Mouse (Mus musculus) limb, embryonic 10.5 days (tissue): ENCODE results near the gene Wfdc15b. TPM values are rescaled to one million over a fixed set of nuclear protein-coding genes. Genes with fewer than 3 reads are reported as not detected.

Source experiments
- DNase-seq: peaks from one replicate; pipeline ENCODE4 v3.0.0-alpha.2; 2017; ENCODE audit warnings: low spot score
- H3K27ac ChIP-seq: fragments of 300-500 bp; sonication (generic); 2 replicates; pipeline ENCODE4 v1.5.1; 2016; ENCODE audit warnings: mild to moderate bottlenecking
- H3K27me3 ChIP-seq: fragments of 300-500 bp; sonication (generic); 2 replicates; pipeline ENCODE4 v1.6.1; 2016; ENCODE audit warnings: low read depth, mild to moderate bottlenecking; ENCODE audit not compliant: poor library complexity, severe bottlenecking
- H3K36me3 ChIP-seq: fragments of 300-500 bp; sonication (generic); 2 replicates; pipeline ENCODE4 v1.6.1; 2016; ENCODE audit warnings: mild to moderate bottlenecking, moderate library complexity
- H3K4me1 ChIP-seq: fragments of 300-500 bp; sonication (generic); 2 replicates; pipeline ENCODE4 v1.6.1; 2016
- H3K4me3 ChIP-seq: fragments of 300-500 bp; sonication (generic); 2 replicates; pipeline ENCODE4 v1.5.1; 2016; ENCODE audit warnings: mild to moderate bottlenecking, moderate library complexity
- H3K9me3 ChIP-seq: fragments of 300-500 bp; sonication (generic); replicated peaks from 2 replicates; pipeline ENCODE4 v1.6.1; 2016; ENCODE audit warnings: mild to moderate bottlenecking
- WGBS: fragments of 180-500 bp; shearing (Covaris S2); methylation state at CpG from one replicate; pipeline ENCODE4 v1.1.7; 2016; 5-methylcytosine and 5-hydroxymethylcytosine counted together
- polyA plus RNA-seq: library from polyadenylated mRNA; unstranded; fragments of >200 nt; fragmentation: Nextera tagmentation; extraction: Ambion mirVana; gene quantifications from 2 replicates; pipeline ENCODE4 v1.2.1, GENCODE M21; 2016

The Wfdc15b gene
- polyA plus RNA-seq, 1 experiment from 2014 or later = not detected

GRCm38 (mm10) chr2:164170902-164171301 is 50.6 kb downstream of the Wfdc15b start, which contains the start of gene Kcns1:
Gene Kcns1 (minus strand): TSS chr2:164171113.
- Histone ChIP-seq H3K9me3 (no peaks in the 10 kb centered on the region), H3K27me3 (peaks cover 97% of the 10 kb centered on the region), H3K4me3 (peak within 1 kb of the TSS; percentile 49), H3K4me1 (peaks cover 28% of the 10 kb centered on the region), H3K36me3 (no peaks in the 10 kb centered on the region), H3K27ac (no peak within 1 kb of the TSS; the same call in 1 of the 2 replicates)
- DNase-seq = peak; percentile 42
- under 1% methylated on average over 29 of the region's 29 CpGs for WGBS

- Histone ChIP-seq H3K4me1 (peaks cover 28% of the 10 kb centered on the region), H3K36me3 (no peaks in the 10 kb centered on the region), H3K4me3 (peak overlapping the region; percentile 49; the same call in 1 of the 2 replicates), H3K9me3 (no peaks in the 10 kb centered on the region), H3K27me3 (peaks cover 100% of the 10 kb centered on the region), H3K27ac (no peak overlapping the region)
- 4% methylated on average over 11 of the region's 11 CpGs for WGBS
- DNase-seq = peak; percentile 37
Measured at GRCm38 (mm10) chr2:164170326-164170725, 51.1 kb downstream of the Wfdc15b start.

- H3K27me3 ChIP-seq = peaks cover 93% of the 10 kb centered on the region
Measured at GRCm38 (mm10) chr2:164168571-164168946, 52.9 kb downstream of the Wfdc15b start.

GRCm38 (mm10) chr2:164167752-164168570 is 53.5 kb downstream of the Wfdc15b start:
- peak; percentile 51 for DNase-seq
- WGBS = 11% methylated on average over 90 of the region's 90 CpGs
- no peaks in the 10 kb centered on the region for H3K9me3 ChIP-seq
- H3K27me3 ChIP-seq = peaks cover 87% of the 10 kb centered on the region
- H3K4me3 ChIP-seq = peak overlapping the region; percentile 48
- peaks cover 28% of the 10 kb centered on the region for H3K4me1 ChIP-seq
- H3K27ac ChIP-seq = 0 out of 2 replicates have a peak overlapping the region, but pooled peaks have one; percentile 25
- no peaks in the 10 kb centered on the region for H3K36me3 ChIP-seq

More at GRCm38 (mm10) chr2:164168571-164168946, 52.9 kb downstream of the Wfdc15b start:
- Histone ChIP-seq H3K4me1 (peaks cover 28% of the 10 kb centered on the region), H3K36me3 (no peaks in the 10 kb centered on the region), H3K4me3 (peak overlapping the region; percentile 48), H3K27ac (0 out of 2 replicates have a peak overlapping the region, but pooled peaks have one; percentile 25), H3K9me3 (no peaks in the 10 kb centered on the region)
- 10% methylated on average over 42 of the region's 42 CpGs for WGBS
- no peak for DNase-seq

- H3K4me1 ChIP-seq = peaks cover 13% of the 10 kb centered on the region
- WGBS = 95% methylated on average over 5 of the region's 5 CpGs
- H3K4me3 ChIP-seq = no peak overlapping the region
- no peak overlapping the region for H3K27ac ChIP-seq
- DNase-seq = no peak
- peaks cover 57% of the 10 kb centered on the region for H3K27me3 ChIP-seq
- no peaks in the 10 kb centered on the region for H3K36me3 ChIP-seq
- H3K9me3 ChIP-seq = no peaks in the 10 kb centered on the region
Measured at GRCm38 (mm10) chr2:164164941-164165340, 56.5 kb downstream of the Wfdc15b start.

Other genes with a start within 250 kb of the Wfdc15b start
- 307 and 327 TPM in 2 replicates for gene Ywhab, start 226.7 kb downstream of the Wfdc15b start, polyA plus RNA-seq
- gene Pabpc1l, start 196.2 kb downstream of the Wfdc15b start, polyA plus RNA-seq = 0.76 and 1.3 TPM in 2 replicates
- 30.4 and 32.8 TPM in 2 replicates for gene Stk4, start 151.3 kb downstream of the Wfdc15b start, polyA plus RNA-seq
- 60.3 and 66.4 TPM in 2 replicates for gene Tomm34, start 150.5 kb downstream of the Wfdc15b start, polyA plus RNA-seq
- gene Kcns1, start 50.5 kb downstream of the Wfdc15b start, polyA plus RNA-seq = 0.15 TPM in 1 of 2 replicates, not detected in the other
- gene Wfdc5, start 38.9 kb downstream of the Wfdc15b start, polyA plus RNA-seq = not detected in 2 replicates
- not detected in 2 replicates for gene Wfdc12, start 31.1 kb downstream of the Wfdc15b start, polyA plus RNA-seq
- not detected in 2 replicates for gene Wfdc15a, start 21.5 kb downstream of the Wfdc15b start, polyA plus RNA-seq
- not detected in 2 replicates for gene Svs2, start 16.8 kb upstream of the Wfdc15b start, polyA plus RNA-seq
- gene Svs3b, start 35.0 kb upstream of the Wfdc15b start, polyA plus RNA-seq = not detected in 2 replicates
- gene Svs4, start 56.8 kb upstream of the Wfdc15b start, polyA plus RNA-seq = not detected in 2 replicates
- not detected in 2 replicates for gene Svs3a, start 67.6 kb upstream of the Wfdc15b start, polyA plus RNA-seq
- gene Svs6, start 95.1 kb upstream of the Wfdc15b start, polyA plus RNA-seq = not detected in 2 replicates
- gene Svs5, start 111.1 kb upstream of the Wfdc15b start, polyA plus RNA-seq = not detected in 2 replicates
- gene Slpi, start 167.4 kb upstream of the Wfdc15b start, polyA plus RNA-seq = 0.46 TPM in 1 of 2 replicates, not detected in the other
- 0.03 TPM in 1 of 2 replicates, not detected in the other for gene Rbpjl, start 181.5 kb upstream of the Wfdc15b start, polyA plus RNA-seq
- 0.15 and 3.0 TPM in 2 replicates for gene Matn4, start 183.5 kb upstream of the Wfdc15b start, polyA plus RNA-seq
- gene Sdc4, start 222.2 kb upstream of the Wfdc15b start, polyA plus RNA-seq = 22.1 and 24.2 TPM in 2 replicates
- 54.4 and 54.5 TPM in 2 replicates for gene Sys1, start 235.3 kb upstream of the Wfdc15b start, polyA plus RNA-seq
- 2.2 and 3.2 TPM in 2 replicates for gene Gm20458, start 239.3 kb upstream of the Wfdc15b start, polyA plus RNA-seq